Mouse (Mus musculus) lung, embryonic 16.5 days (tissue): ENCODE results near the gene Tmem243. TPM values are rescaled to one million over a fixed set of nuclear protein-coding genes. Genes with fewer than 3 reads are reported as not detected.

ENCODE experiments used
- ATAC-seq: fragments of 200-750 bp; cut with Nextera tagmentation; 2 replicates; pipeline ENCODE4 v1.8.0; 2017; ENCODE audit warnings: low read depth, mild to moderate bottlenecking, moderate library complexity
- H3K27ac ChIP-seq: fragments of 300-500 bp; sonication (generic); 2 replicates; pipeline ENCODE4 v1.5.1; 2014; ENCODE audit warnings: mild to moderate bottlenecking, control low read depth, low read length
- H3K27me3 ChIP-seq: fragments of 300-500 bp; sonication (generic); 2 replicates; pipeline ENCODE4 v1.6.1; 2014; ENCODE audit warnings: low read depth, low read length, mixed read lengths; ENCODE audit not compliant: control insufficient read depth, insufficient read depth
- H3K36me3 ChIP-seq: fragments of 300-500 bp; sonication (generic); 2 replicates; pipeline ENCODE4 v1.6.1; 2014; ENCODE audit warnings: low read length; ENCODE audit not compliant: control insufficient read depth, insufficient read depth
- H3K4me1 ChIP-seq: fragments of 300-500 bp; sonication (generic); replicated peaks from 2 replicates; pipeline ENCODE4 v1.6.1; 2014; ENCODE audit warnings: low read length, mixed read lengths; ENCODE audit not compliant: control insufficient read depth, insufficient read depth
- H3K4me2 ChIP-seq: fragments of 300-500 bp; sonication (generic); 2 replicates; pipeline ENCODE4 v1.6.1; 2014; ENCODE audit warnings: low read depth, low read length, control low read depth
- H3K4me3 ChIP-seq: fragments of 300-500 bp; sonication (generic); 2 replicates; pipeline ENCODE4 v1.5.1; 2014; ENCODE audit warnings: mild to moderate bottlenecking, low read length, control low read depth
- H3K9ac ChIP-seq: fragments of 300-500 bp; sonication (generic); 2 replicates; pipeline ENCODE4 v1.6.1; 2014; ENCODE audit warnings: low read length, control low read depth
- H3K9me3 ChIP-seq: fragments of 300-500 bp; sonication (generic); 2 replicates; pipeline ENCODE4 v1.6.1; 2016; ENCODE audit warnings: low read length; ENCODE audit not compliant: control insufficient read depth
- WGBS: fragments of 180-500 bp; shearing (Covaris S2); extraction: QIAGEN DNeasy Blood & Tissue Kit; methylation state at CpG from one replicate; pipeline ENCODE4 v1.1.7; 2014; 5-methylcytosine and 5-hydroxymethylcytosine counted together
- polyA plus RNA-seq: library from polyadenylated mRNA; unstranded; fragments of >200 nt; fragmentation: Nextera tagmentation; extraction: Ambion mirVana; gene quantifications from 2 replicates; pipeline ENCODE4 v1.2.1, GENCODE M21; 2015

Gene Tmem243
- polyA plus RNA-seq, 1 experiment from 2014 or later = 45.6 TPM

DNA sequence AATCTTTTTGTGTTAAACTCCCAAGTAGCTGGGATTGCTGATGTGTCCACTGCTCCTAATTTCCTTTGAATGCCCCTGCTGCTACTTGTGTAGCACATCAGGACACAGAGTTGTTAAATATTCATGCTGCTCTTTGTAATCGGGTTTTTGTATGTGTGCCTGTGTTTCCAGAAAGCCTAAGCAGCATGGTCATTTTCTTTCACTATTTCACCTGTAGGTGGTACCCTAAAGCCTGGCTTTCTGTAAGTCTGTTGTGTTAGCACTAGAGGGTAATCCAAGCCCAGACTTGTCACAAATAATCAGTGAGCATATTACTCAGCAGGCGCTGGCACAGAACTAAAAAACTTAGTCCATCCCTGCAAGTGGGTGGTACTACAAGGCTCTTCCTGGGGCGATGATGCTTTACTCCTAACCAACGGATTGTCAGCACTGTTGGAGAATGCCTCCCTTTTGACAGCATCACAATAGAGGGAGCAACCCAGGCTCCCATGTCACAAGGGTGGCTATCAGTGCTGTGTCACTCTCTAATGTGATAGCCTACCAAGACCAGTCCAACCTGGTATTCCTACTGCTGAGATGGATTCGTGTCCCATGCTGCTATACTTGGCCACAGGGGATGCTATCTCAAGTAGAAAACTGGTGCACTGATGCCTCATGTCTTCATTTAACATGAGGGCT is 27.2 kb upstream of the Tmem243 start:
- Histone ChIP-seq H3K4me1 (no peaks in the 10 kb centered on the region), H3K36me3 (no peaks in the 10 kb centered on the region), H3K4me2 (no peak overlapping the region), H3K27me3 (no peaks in the 10 kb centered on the region), H3K9ac (no peak overlapping the region), H3K4me3 (no peak overlapping the region), H3K27ac (no peak overlapping the region), H3K9me3 (no peaks in the 10 kb centered on the region)
- WGBS = 53% methylated on average over 5 of the region's 5 CpGs
- peak; percentile 47; the same call in 1 of the 2 replicates for ATAC-seq

DNA sequence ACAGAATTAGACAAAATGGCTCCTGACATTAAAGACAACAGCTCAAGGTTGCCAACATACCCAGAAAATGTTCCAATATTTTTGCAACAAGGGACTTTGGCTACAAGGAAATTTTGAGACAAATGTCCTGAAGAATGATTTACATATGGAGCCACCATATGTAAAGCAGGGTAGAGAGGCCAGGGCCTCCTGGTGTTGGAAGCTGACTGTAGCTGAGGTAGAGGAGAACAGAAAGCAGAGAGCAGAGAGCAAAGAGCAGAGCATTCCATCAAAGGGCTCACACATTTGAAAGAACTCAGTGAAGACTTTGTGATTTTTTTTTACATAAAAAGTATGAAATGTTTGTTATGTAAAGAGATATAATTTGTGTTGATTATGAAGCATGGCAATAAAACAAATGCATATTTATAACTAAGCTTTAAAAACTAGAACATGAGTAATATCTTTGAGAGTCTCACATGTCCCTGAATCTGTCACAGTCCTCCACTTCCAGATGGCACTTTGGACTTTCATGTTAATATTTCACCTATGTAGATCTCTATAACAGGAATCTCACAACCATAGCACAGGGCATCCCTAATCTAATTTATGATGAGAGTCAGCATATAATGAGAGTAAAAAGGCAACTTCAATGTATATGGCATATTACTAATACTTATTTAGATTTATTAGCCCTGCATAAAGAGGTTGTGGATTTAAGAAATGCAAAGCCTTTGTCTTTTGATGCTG is 20.5 kb upstream of the Tmem243 start:
- Histone ChIP-seq H3K9me3 (no peaks in the 10 kb centered on the region), H3K9ac (no peak overlapping the region), H3K4me1 (no peaks in the 10 kb centered on the region), H3K36me3 (no peaks in the 10 kb centered on the region), H3K27ac (no peak overlapping the region), H3K4me3 (no peak overlapping the region), H3K4me2 (no peak overlapping the region), H3K27me3 (no peaks in the 10 kb centered on the region)
- ATAC-seq = no peak

DNA sequence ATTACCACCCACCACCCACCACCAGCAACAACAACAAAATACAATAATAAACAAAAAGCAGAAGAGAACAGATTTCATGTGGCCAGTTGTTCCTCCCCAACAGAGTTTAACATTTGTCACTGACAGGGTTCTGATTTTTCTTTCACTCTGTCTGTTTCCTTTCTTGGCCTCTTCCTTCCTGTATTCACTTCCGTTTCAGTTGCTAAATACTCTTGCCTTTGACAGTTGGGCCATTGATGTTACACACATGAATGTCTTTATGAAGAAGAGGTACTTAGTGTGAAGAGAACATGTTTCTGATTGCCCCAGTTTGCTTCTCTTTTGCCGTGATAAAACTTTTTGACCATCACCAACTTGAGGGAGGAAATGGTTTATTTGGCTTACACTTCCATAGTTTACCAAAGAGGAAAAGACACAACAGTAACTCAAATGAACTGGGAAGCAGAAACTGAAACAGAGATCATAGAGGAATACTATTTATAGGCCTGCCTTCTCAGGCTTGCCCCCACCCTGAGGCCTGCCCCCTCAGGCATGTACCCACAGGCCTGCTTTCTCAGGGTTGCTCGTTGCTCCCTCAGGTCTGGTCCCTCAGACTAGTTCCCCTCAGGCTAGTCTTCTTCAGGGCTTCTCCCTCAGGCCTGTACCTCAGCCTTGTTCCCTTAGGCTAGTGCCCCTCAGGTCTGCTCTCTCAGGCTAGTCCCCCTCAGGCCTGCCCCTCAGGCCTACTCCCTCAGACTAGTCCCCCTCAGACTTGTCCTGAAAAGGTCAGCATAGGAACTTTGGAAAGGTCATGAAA is 13.3 kb upstream of the Tmem243 start:
- no peak overlapping the region for H3K9ac ChIP-seq
- H3K4me3 ChIP-seq = no peak overlapping the region
- H3K4me2 ChIP-seq = no peak overlapping the region
- no peak overlapping the region for H3K27ac ChIP-seq
- no peaks in the 10 kb centered on the region for H3K4me1 ChIP-seq
- WGBS = 52% methylated on average over 3 of the region's 3 CpGs
- no peaks in the 10 kb centered on the region for H3K27me3 ChIP-seq
- H3K9me3 ChIP-seq = no peaks in the 10 kb centered on the region
- H3K36me3 ChIP-seq = no peaks in the 10 kb centered on the region
- 0 out of 2 replicates have a peak, but pooled peaks have one; percentile 15 for ATAC-seq

DNA sequence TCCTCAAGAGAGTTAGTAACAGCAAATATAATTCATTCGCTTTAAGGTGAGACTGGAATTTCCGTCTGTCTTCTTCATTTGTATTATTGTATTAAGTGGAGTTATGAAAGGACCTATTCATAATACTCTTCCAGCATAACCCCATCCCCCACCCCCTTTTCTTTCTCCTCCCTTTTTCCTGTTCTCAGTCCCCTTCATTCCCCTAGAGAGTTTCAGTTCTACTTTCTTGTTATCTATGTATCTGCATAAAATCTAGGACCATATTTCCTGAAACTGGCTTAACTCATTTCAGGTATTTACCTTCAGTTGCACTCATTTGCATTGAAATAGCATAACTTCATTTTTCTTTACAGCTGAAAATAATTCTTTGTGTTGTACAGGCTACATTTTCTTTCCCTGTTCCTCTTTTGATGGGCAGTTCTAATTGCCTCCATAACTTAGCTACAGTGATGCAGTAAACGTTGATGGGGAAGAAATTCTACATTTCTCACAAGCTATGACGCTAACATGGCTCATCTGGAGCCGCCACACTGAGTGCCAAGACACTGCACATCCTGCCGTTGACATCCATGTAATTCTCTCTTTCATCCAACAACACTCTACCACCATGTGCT is 9.9 kb upstream of the Tmem243 start:
- 58% methylated on average over 6 of the region's 6 CpGs for WGBS
- H3K4me2 ChIP-seq = no peak overlapping the region
- no peak for ATAC-seq
- H3K9me3 ChIP-seq = no peaks in the 10 kb centered on the region
- no peaks in the 10 kb centered on the region for H3K36me3 ChIP-seq
- H3K4me3 ChIP-seq = no peak overlapping the region
- H3K27me3 ChIP-seq = no peaks in the 10 kb centered on the region
- H3K9ac ChIP-seq = no peak overlapping the region
- no peak overlapping the region for H3K27ac ChIP-seq
- H3K4me1 ChIP-seq = no peaks in the 10 kb centered on the region

DNA sequence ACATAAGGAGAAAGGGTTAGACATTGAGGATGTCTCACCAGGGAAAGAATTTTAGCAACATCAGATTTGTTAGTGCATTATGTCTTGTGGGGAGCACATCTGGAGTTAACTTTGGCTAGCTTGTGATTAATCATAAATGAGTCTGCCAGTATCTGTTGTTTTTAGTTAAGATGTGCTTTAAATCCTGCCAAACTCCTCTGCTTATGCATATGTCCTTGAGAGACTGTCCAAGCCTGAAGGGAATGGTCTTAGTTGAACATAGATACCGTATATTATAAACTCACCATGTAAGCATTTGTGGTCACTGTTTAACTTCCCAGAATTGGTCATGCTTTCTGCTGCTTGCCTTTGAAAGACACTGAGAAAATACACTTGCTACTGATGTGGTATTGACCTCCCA is 7.8 kb upstream of the Tmem243 start:
- no peak overlapping the region for H3K27ac ChIP-seq
- no peaks in the 10 kb centered on the region for H3K4me1 ChIP-seq
- ATAC-seq = no peak
- H3K36me3 ChIP-seq = no peaks in the 10 kb centered on the region
- peaks cover 5% of the 10 kb centered on the region for H3K9me3 ChIP-seq
- H3K4me2 ChIP-seq = no peak overlapping the region
- no peaks in the 10 kb centered on the region for H3K27me3 ChIP-seq
- no peak overlapping the region for H3K4me3 ChIP-seq
- H3K9ac ChIP-seq = no peak overlapping the region
- 66% methylated on average over 1 of the region's 1 CpGs for WGBS

DNA sequence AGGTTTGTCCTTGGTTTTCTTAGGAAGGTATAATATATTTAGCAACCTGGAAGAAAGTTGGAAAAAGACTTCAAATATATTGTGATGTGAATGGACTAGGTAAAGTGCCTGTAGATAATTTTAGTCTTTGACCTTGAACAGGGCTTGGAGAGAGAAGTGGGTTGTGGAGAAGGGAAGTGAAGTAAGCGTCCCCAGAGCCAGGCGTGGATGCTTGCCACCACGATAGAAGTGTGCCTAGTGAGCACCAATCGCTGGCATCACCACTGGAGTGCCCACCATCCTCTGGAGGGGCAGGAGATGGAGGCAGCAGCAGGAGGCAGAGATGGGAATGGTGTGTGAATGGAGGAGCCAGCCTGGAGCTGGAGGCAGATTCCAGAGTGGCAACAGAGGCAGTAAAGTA is 7.0 kb upstream of the Tmem243 start:
- Histone ChIP-seq H3K9me3 (peaks cover 5% of the 10 kb centered on the region), H3K27ac (no peak overlapping the region), H3K27me3 (no peaks in the 10 kb centered on the region), H3K4me1 (no peaks in the 10 kb centered on the region), H3K4me2 (no peak overlapping the region), H3K9ac (no peak overlapping the region), H3K36me3 (no peaks in the 10 kb centered on the region), H3K4me3 (no peak overlapping the region)
- 72% methylated on average over 4 of the region's 4 CpGs for WGBS
- ATAC-seq = no peak

DNA sequence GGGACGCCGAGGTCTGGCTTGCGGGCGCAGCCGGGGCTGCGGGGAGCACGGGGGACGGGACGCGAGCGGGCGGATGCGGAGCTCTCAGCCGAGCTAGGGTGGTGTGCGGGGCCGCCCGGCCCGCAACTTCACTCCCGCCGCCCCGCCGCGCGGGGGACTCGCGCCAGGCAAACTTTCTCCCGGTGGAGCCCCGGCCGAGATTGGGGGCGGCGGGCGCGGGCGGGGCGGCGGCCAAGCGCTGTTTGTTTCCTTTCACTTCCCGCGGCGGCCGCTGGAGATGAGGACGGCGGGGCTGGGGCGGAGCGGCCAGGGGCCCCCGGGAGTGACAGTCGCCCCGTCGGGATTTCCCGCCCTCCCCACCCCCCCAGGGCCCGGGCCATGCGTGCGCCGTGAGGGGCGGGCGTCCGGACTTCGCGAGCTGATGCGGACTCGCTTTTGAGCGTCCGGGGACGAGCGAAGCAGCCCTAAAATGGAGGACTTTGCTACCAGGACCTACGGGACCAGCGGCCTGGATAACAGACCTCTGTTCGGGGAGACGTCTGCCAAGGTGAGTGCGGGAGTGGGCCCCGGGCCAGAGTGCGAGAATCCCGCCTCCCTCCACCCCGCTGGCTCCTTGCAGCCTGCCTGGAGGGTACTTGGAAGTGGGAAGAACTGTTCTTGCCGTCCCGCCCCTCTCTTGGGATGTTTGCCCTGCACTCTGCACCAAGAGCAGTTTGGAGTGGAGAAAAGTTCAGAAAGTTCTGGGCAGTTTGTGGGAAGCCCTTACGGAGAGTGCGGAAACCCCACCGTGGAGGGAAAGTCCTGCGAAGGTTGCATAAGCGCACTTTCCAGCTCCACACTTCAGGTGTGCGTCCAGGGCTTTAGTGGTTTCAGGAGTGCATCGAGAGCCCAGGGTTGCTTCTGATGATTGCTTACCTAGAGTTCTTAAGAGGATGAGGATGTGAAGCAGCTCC is 657 bp downstream of the Tmem243 start:
- H3K9me3 ChIP-seq = peaks cover 3% of the 10 kb centered on the region
- H3K4me2 ChIP-seq = peak overlapping the region; percentile 86
- WGBS = 1% methylated on average over 44 of the region's 83 CpGs
- ATAC-seq = peak; percentile 86
- H3K27me3 ChIP-seq = peaks cover 2% of the 10 kb centered on the region; the same call in 1 of the 2 replicates
- H3K9ac ChIP-seq = peak overlapping the region; percentile 89
- H3K4me3 ChIP-seq = peak overlapping the region; percentile 91
- H3K4me1 ChIP-seq = peaks cover 11% of the 10 kb centered on the region
- no peaks in the 10 kb centered on the region; the same call in 1 of the 2 replicates for H3K36me3 ChIP-seq
- H3K27ac ChIP-seq = peak overlapping the region; percentile 98

DNA sequence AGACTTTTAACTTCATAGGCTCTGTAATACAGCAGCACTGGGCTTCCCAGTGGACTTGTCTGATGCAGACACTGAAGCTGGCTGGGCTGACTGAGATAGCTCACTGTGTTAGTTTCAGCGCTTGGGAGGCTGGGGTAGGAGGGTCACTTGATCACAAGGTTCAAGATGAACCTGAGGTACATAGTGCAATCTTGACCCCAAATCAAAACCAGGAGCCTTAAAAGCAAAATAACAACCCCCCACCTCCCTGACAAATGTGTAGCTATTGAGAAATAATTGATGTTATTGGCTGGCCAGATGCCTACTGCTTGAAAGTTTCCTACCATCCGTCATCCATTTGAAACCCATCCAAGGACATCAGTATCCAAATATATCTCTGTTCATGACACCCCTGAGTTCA is 2.2 kb downstream of the Tmem243 start:
- Histone ChIP-seq H3K4me1 (peaks cover 19% of the 10 kb centered on the region), H3K4me2 (peak overlapping the region; percentile 86), H3K27ac (peak overlapping the region; percentile 57), H3K9ac (0 out of 2 replicates have a peak overlapping the region, but pooled peaks have one; percentile 21), H3K27me3 (peaks cover 2% of the 10 kb centered on the region; the same call in 1 of the 2 replicates), H3K9me3 (no peaks in the 10 kb centered on the region), H3K36me3 (no peaks in the 10 kb centered on the region; the same call in 1 of the 2 replicates), H3K4me3 (peak overlapping the region; percentile 91)
- no peak for ATAC-seq
- 85% methylated on average over 2 of the region's 2 CpGs for WGBS
